Mouse (Mus musculus): ENCODE data around the gene Oprl1. TPM values are rescaled to one million over a fixed set of nuclear protein-coding genes. Genes with fewer than 3 reads are reported as not detected.

The Oprl1 gene
- 0.88 TPM for polyA plus RNA-seq (2014; fragmentation: Illumina TruSeq; extraction: RNeasy Lipid Tissue Mini Kit (QIAGEN cat#74804))

DNA sequence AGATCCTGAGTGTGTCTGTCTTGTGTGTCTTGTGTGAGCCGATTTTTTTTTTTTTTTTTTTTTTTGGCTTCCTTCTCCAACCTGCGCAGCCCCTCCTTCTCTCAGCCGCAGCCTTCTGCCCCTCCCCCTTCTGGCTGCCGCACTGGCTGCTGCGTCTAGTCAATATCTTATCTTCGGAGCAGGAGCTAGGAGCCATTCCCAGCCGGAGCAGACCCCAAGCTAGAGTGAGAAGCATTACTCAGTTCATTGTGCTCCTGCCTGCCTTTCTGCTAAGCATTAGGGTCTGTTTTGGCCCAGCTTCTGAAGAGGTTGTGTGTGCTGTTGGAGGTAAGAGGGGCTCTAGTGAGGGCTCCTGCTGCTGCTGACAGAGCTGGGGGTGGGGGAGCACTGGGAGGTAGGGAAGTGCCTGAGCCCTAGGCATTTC lies at the start of gene Oprl1:
Gene Oprl1, plus strand, starts transcription at position 114 of the 424 bp plus-strand sequence.

DNA sequence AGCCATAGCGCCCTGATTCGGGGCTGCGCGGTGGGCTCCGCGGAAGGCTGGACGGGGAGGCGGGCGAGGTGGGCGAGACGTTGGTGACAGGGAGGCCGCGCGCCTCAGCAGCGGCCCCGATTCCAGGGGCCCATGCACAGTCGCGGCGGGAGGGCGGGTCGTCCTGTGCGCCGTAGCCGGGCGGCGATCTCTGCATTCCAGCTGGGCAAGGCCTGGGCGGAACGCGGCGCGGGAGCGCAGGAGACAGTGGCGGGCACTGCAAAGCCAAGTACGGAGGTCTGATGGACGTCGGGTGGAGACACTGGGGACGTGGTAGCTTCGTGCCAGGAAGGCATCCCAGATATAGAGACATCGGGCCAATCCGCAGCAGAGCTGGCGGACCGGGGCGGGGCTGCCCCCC lies 43.5 kb upstream of the Oprl1 start, which contains the start of gene Sox18:
Gene Sox18, minus strand, starts transcription at position 315 of the 400 bp plus-strand sequence.

DNA sequence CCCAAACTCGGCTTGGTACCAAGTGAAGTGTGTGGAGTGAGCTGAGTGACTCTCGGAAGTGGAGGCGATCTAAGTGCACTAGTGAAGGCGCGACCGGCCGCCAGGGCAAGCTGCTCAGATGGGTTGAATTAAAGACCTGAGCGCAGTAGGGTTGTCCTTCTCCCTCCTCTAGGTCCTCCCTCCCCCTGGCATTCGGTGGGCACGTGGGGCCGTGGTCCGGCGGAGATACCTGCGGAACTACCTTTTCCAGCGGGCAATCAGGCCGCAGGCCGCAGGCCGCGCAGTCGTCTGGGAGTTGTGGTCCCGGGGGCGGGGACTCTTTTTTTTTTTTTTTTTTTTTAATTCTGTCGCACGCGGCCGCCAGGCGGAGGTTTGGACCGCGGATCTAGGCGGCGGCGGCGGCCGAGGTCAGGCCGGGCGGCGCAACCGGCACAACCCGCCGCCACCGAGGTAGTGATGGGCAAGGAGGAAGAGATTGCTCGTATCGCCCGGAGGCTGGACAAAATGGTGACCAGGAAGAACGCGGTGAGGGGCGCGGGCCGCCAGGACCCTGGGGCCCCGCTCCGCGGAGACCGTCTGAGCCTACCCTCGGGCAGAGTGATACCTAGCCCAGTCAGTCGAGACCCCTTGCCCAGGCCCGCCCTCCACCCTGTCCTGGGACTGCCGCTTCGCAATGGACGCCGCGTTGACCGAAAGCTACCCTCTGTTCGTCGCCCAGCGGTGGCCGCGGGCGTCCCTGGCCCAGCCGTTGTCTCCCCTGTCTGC lies 34.7 kb upstream of the Oprl1 start, which contains the start of gene Tcea2:
Gene Tcea2, plus strand, starts transcription at position 360 of the 765 bp plus-strand sequence.

DNA sequence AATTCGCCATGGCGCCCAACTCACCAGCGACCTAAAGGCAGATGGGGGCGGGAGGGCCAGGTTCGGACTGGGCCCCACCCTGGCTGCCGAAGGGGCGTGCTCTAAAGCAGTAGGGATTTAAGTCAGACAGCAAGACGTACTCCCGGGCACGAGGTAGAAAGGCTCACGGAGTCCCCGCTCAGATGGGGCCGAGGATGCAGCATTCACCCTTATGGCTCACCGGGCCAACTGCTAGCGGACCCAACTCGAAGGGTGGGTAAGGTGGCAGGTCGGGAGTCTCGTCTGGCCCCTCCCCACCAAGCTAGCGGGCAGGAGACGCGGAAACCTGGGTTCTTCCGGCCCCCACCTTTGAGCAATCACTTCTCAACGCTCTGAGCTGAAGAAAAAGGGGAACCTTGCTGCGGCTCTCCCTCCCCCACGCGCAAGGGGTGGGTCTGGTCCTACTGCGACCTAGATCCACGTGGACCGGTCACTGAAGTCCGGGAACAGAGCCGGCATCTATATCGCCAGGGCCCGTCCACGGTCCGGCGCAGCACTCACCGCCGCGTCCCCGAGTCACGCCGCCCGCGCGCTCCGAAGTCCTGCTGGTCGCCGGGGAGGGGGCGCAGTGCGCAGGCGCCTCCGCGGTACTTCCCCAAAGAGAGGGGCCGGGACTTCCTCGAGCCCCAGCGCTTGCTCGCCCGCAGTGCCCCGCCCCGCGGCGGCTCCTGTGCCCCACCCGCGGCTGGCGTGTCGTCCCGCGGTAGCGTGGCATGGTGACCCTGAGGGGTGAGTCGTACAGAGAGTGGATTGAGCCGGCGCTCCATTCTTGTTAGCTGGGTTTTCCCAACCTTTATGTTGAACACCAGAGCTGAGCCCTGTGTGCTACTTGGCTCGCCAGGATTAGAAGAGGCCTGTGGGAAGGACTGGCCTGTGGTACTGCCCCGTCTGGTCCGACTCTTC lies 21.2 kb upstream of the Oprl1 start, which contains the start of gene Rgs19:
Gene Rgs19, minus strand, starts transcription at position 639 of the 942 bp plus-strand sequence.

DNA sequence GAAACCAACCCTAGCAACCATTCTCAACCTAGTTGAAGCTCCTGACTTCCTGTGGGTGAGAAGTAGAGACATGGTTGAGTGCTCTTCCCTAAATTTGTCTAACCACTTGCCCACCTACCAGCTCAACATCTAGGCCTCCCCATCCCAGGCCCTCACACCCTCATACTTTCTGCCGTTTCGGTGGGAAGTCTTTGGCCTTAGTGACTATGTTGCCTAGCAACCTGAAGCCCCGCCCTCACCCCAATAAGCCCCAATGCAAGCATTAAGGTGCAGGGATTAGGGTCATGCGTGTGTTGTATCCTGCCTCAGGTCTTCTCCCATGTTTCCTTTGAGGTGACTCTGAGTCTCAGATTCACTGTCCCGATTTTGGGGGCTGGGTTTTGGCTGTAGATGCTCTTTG lies 16.6 kb upstream of the Oprl1 start, which contains the start of gene Lkaaear1:
Gene Lkaaear1, minus strand, starts transcription at position 202 of the 400 bp plus-strand sequence.

DNA sequence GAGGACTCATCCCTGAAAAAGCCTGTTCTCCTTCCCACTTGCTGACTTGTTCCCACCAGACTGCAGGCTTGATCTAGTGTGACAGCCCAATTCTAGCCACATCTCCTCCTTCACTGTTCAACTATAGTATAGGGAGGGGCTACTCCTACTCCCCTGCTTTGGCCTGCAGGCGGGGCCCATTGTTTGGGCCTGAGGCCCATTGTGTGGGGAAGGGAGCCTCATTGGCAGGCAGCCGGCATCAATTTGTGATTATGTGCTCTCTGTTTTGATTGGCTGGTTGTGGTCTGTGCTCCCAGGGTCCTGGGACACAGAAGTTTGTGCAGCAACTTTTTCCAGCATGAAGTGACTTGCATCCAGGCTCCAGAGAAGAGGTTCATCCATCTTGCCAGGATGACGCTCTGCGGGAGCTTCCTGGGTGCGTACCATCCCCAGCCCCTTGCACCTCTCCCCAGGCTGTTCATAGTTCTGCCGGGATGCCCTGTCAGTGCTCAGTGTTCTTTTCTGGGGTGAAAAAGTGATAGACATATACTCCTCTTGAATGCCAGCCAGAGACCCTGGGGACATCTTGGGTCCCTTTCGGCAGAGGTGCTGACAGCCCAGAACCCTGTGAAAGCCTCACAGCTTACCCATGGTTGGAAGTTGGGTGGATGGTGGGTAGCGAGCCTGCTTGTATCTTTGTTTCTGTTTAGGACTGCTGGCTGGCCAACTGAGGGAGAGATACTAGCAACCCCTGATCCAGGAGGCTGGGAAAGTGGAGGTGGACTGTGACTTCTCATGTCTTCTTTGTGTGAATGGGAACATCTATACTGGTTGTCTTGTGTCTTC lies 48.4 kb downstream of the Oprl1 start, which contains the start of gene Myt1:
Gene Myt1, plus strand, starts transcription at position 327 of the 825 bp plus-strand sequence.

Other genes starting within 250 kb of the Oprl1 start
- not detected for gene Abhd16b, start 221.8 kb upstream of the Oprl1 start, polyA plus RNA-seq (2014; fragmentation: Illumina TruSeq; extraction: RNeasy Lipid Tissue Mini Kit (QIAGEN cat#74804))
- gene Tpd52l2, start 217.9 kb upstream of the Oprl1 start, polyA plus RNA-seq (2014; fragmentation: Illumina TruSeq; extraction: RNeasy Lipid Tissue Mini Kit (QIAGEN cat#74804)) = 69.5 TPM
- gene Dnajc5, start 194.5 kb upstream of the Oprl1 start, polyA plus RNA-seq (2014; fragmentation: Illumina TruSeq; extraction: RNeasy Lipid Tissue Mini Kit (QIAGEN cat#74804)) = 43.8 TPM
- gene Uckl1, start 130.1 kb upstream of the Oprl1 start, polyA plus RNA-seq (2014; fragmentation: Illumina TruSeq; extraction: RNeasy Lipid Tissue Mini Kit (QIAGEN cat#74804)) = 9.2 TPM
- 55.6 TPM for gene Prpf6, start 123.1 kb upstream of the Oprl1 start, polyA plus RNA-seq (2014; fragmentation: Illumina TruSeq; extraction: RNeasy Lipid Tissue Mini Kit (QIAGEN cat#74804))
- gene Zfp512b, start 122.2 kb upstream of the Oprl1 start, polyA plus RNA-seq (2014; fragmentation: Illumina TruSeq; extraction: RNeasy Lipid Tissue Mini Kit (QIAGEN cat#74804)) = 3.9 TPM
- gene Samd10, start 115.8 kb upstream of the Oprl1 start, polyA plus RNA-seq (2014; fragmentation: Illumina TruSeq; extraction: RNeasy Lipid Tissue Mini Kit (QIAGEN cat#74804)) = 6.8 TPM
- gene Gm29797, start 58.0 kb upstream of the Oprl1 start, polyA plus RNA-seq (2014; fragmentation: Illumina TruSeq; extraction: RNeasy Lipid Tissue Mini Kit (QIAGEN cat#74804)) = not detected
- 0.66 TPM for gene Sox18, start 43.4 kb upstream of the Oprl1 start, polyA plus RNA-seq (2014; fragmentation: Illumina TruSeq; extraction: RNeasy Lipid Tissue Mini Kit (QIAGEN cat#74804))
- gene Tcea2, start 34.7 kb upstream of the Oprl1 start, polyA plus RNA-seq (2014; fragmentation: Illumina TruSeq; extraction: RNeasy Lipid Tissue Mini Kit (QIAGEN cat#74804)) = 0.43 TPM
- 24.6 TPM for gene Rgs19, start 21.0 kb upstream of the Oprl1 start, polyA plus RNA-seq (2014; fragmentation: Illumina TruSeq; extraction: RNeasy Lipid Tissue Mini Kit (QIAGEN cat#74804))
- not detected for gene Lkaaear1, start 16.6 kb upstream of the Oprl1 start, polyA plus RNA-seq (2014; fragmentation: Illumina TruSeq; extraction: RNeasy Lipid Tissue Mini Kit (QIAGEN cat#74804))
- 0.11 TPM for gene Myt1, start 48.3 kb downstream of the Oprl1 start, polyA plus RNA-seq (2014; fragmentation: Illumina TruSeq; extraction: RNeasy Lipid Tissue Mini Kit (QIAGEN cat#74804))
- 190 TPM for gene Pcmtd2, start 122.8 kb downstream of the Oprl1 start, polyA plus RNA-seq (2014; fragmentation: Illumina TruSeq; extraction: RNeasy Lipid Tissue Mini Kit (QIAGEN cat#74804))
- gene Polr3k, start 149.3 kb downstream of the Oprl1 start, polyA plus RNA-seq (2014; fragmentation: Illumina TruSeq; extraction: RNeasy Lipid Tissue Mini Kit (QIAGEN cat#74804)) = 97.0 TPM

Data from ovary, adult 10 weeks (tissue).